Mouse (Mus musculus): ENCODE measurements at regions not wholly inside any gene's neighbourhood (a gene's known extent, or its start where the extent isn't known, plus 50 kb on each side); places are given as distances from the start of the nearest gene placed in this dataset.
"Not testable (repeated sequence)": the region's sequence is repeated elsewhere in the genome, so short reads cannot be mapped to it uniquely, and the experiment has no call there.

DNA sequence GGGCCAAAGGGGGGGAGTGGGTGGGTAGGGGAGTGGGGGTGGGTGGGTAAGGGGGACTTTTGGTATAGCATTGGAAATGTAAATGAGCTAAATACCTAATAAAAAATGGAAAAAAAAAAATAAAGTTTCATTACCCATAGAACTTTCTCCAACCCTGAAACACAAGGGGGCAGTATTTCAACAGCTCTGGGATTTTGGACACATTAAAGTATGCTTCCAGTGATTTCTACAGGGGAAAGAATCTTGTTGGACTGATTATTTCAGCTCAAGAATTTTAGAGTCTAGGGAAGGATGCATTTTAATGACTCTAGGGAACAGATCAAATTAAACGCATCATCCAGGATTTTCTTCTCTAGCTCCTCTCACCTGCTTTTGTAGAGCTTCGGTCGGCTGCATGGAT is 345.9 kb downstream of the Nrcam start:
- not testable (repeated sequence) for DNase-seq

DNA sequence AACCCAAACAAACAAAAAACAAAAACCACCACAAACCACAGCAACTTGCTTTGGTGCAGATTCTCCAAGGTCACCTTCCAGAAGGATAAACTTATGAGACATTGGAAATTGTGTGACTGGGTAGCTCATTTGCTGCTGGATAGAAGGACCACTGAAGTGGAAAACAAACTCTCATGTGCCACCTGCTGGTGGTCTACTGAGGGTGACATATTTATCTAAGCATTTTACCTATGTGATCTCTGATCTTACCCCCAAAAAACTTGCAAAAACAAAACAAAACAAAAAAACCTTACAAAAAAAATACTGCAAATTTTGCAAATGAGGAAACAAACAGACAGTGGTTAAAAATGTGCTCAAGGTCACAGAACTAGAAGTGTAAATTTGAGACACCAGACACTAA is 346.3 kb downstream of the Nrcam start:
- DNase-seq: peak; percentile 41
